Mouse (Mus musculus) erythroblast, embryonic 14.5 days (primary cell): Measurements from ENCODE around the gene Kcnc1.

Experiments
- GATA1 ChIP-seq: IDR thresholded peaks from 2 replicates; pipeline ENCODE4 v1.6.1; 2012; ENCODE audit warnings: low read length, inconsistent platforms, mixed read lengths
- TAL1 ChIP-seq: IDR thresholded peaks from 3 replicates; pipeline ENCODE4 v1.6.1; 2012; ENCODE audit warnings: low read length, inconsistent platforms, mixed read lengths

DNA sequence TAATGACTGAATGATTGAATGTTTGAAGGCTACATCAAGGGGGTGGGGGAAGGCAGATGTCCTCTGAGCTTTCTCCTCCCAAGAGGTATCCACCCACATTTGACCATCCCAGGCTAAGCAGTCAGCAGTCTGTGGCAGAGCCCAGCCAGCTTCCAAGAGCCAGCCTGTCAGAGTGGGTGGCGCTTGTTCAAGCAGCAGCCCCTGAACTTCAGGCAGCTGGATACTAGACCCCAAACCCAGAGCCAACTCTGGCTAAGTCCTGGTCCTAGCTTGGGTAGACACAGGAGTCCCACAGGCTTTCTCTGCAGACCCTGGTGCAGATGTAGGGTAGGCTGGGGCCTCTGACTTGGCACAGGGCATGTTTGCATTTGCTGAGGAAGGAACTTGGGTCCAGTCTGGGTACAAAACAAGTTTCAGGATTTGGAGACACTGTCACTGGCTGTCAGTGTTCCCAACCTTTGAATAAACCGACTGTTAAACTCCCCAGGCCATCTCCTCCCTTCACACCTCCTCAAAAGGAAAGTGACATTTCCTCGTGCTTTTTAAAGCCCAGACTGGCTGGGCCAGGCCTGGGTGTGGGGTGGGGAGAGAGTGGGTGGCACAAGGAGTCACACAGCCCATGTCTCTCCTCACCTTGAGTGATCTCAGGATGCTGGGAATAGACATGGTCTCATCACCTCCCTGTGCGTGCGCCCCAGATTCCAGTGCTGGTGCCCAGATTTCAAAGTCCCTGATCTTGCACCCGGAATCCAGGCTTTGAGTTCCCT lies 17.8 kb downstream of the Kcnc1 start:
- TF ChIP-seq GATA1 = no peak
- TF ChIP-seq TAL1 = no peak
